In the genomic region with DNA sequence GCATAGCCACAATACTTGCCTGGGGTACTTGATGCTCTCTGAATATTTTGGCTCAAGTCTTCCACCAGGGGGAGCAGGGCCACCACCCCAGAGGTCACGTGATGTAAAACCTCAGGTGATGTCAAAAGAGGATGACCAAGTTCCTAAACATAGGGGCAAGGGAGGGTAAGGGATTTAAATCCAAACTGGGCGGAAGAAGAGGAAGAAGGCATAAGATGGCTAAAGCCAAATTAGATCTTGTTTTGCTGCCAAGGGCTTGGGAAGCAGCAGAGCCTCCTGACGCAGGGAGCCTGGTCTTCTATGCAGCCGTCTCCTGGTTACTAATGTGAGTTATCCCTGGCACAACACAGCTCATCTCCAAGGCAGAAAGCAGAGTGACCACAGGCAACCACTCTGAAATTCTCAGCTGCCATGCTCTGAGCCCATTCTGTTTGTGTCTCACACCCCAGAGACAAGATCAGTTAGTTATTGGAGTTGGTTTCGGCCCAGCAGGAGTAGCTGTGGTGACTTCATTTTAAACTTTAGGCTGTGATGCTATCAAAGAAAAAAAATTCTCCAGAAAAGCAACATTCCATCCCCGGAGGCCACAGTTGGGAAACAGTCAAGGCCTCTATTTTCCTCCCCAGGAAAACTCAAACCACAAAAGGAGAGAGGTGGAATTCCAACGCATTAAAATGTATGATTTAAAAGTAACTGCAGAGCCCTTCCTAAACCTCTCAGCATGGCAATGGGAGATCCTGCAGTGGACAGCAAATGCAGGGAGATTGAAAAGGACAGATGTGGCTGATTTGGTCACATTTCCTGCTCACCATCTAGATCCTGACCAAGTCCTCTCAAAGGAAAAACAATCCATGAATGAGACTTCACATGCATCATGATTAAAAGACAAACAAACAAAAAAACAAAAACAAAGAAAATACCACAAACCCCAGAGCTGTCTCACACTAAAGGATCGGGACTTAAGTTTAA, we compare ENCODE assay signal across 9 mouse cellular contexts.
DNase-seq lines count a peak whose midpoint lies in the region; ATAC-seq and TF ChIP-seq lines count a peak whose summit lies in the region.
"Had no signal": no experiment of that assay in that cellular context is flagged by ENCODE, and none has a peak within 500 bp of the region (broad histone marks: within the 10 kb centered on the region; RNA-seq: fewer than 3 reads in every experiment).

No protein-coding gene starts in this region.

- no peak overlapping the region for H3K4me2 ChIP-seq in limb, embryonic 14.5 days (replicated peaks; ENCODE audit: low read depth, low read length, severe bottlenecking)
- H3K4me2 ChIP-seq: embryonic facial prominence, embryonic 12.5 days; limb, embryonic 12.5 days had no signal

- TF ChIP-seq CTCF in Patski (IDR thresholded peaks at IDR 0.05) = peak; percentile 52

- no peak overlapping the region for H3K9ac ChIP-seq in limb, embryonic 14.5 days (ENCODE audit: low read depth, low read length, severe bottlenecking)
- H3K9ac ChIP-seq: embryonic facial prominence, embryonic 12.5 days; limb, embryonic 12.5 days had no signal

- no peaks in the 10 kb centered on the region for H3K27me3 ChIP-seq in limb, embryonic 14.5 days (ENCODE audit: control insufficient read depth, insufficient read depth, low read length)
- no peaks in the 10 kb centered on the region for H3K27me3 ChIP-seq in limb, embryonic 10.5 days (ENCODE audit: low read depth, poor library complexity, severe bottlenecking)
- no peaks in the 10 kb centered on the region for H3K27me3 ChIP-seq in Patski
- H3K27me3 ChIP-seq: embryonic facial prominence, embryonic 12.5 days; limb, embryonic 12.5 days had no signal

- 74% methylated on average over 8 of the region's 8 CpGs for WGBS in limb, embryonic 14.5 days
- WGBS in limb, embryonic 10.5 days = 86% methylated on average over 8 of the region's 8 CpGs

- no peak overlapping the region for H3K27ac ChIP-seq in limb, embryonic 14.5 days (replicated peaks; ENCODE audit: low read depth, low read length)
- H3K27ac ChIP-seq in limb, embryonic 10.5 days = no peak overlapping the region
- H3K27ac ChIP-seq: embryonic facial prominence, embryonic 12.5 days; limb, embryonic 12.5 days had no signal

- POLR2A ChIA-PET in Patski (lab: Charles Lee) = no interaction called here

- H3K9me3 ChIP-seq in limb, embryonic 14.5 days (ENCODE audit: control insufficient read depth, low read length) = no peaks in the 10 kb centered on the region
- no peaks in the 10 kb centered on the region for H3K9me3 ChIP-seq in limb, embryonic 10.5 days (replicated peaks)
- H3K9me3 ChIP-seq: limb, embryonic 12.5 days had no signal

- H3K4me1 ChIP-seq in limb, embryonic 14.5 days (ENCODE audit: control insufficient read depth, insufficient read depth, low read length) = peaks cover 14% of the 10 kb centered on the region; the same call in 1 of the 2 replicates
- H3K4me1 ChIP-seq in limb, embryonic 10.5 days = 0 out of 2 replicates have a peak, but pooled peaks cover 1% of the 10 kb centered on the region
- H3K4me1 ChIP-seq: limb, embryonic 12.5 days had no signal

- ATAC-seq in limb, embryonic 14.5 days (ENCODE audit: low FRiP score, low read depth) = no peak
- ATAC-seq in Patski = no peak
- 0 out of 2 replicates have a peak, but pooled peaks have one; percentile 17 for ATAC-seq in megakaryocyte progenitor cell, adult 5-6 weeks (replicated peaks; ENCODE audit: poor library complexity)

- in situ Hi-C loops in Patski (cut with MboI; ENCODE audit: low pct_unique_long_range_greater_than_20kb) = no loop called here

- TF ChIP-seq POLR2A in limb, embryonic 14.5 days (IDR thresholded peaks at IDR 0.05; ENCODE audit: borderline replicate concordance, extremely low read depth, insufficient read depth, insufficient read length) = no peak

- no peaks in the 10 kb centered on the region for H3K36me3 ChIP-seq in limb, embryonic 14.5 days (ENCODE audit: control insufficient read depth, insufficient read depth, low read length)
- no peaks in the 10 kb centered on the region for H3K36me3 ChIP-seq in limb, embryonic 10.5 days
- H3K36me3 ChIP-seq: embryonic facial prominence, embryonic 12.5 days; limb, embryonic 12.5 days had no signal

- no peak overlapping the region for H3K4me3 ChIP-seq in limb, embryonic 14.5 days (replicated peaks; ENCODE audit: low read length)
- no peak overlapping the region for H3K4me3 ChIP-seq in limb, embryonic 10.5 days
- H3K4me3 ChIP-seq: embryonic facial prominence, embryonic 12.5 days; limb, embryonic 12.5 days had no signal

- peak; percentile 16 for DNase-seq in limb, embryonic 14.5 days (ENCODE audit: low spot score)
- no peak for DNase-seq in limb, embryonic 10.5 days (ENCODE audit: low spot score)
- DNase-seq in Patski (ENCODE audit: low read depth, low spot score) = no peak
- peak; percentile 57 for DNase-seq in cerebellum, adult 9-10 months
- no peak for DNase-seq in layer of hippocampus, postnatal 36 days
- no peak for DNase-seq in urinary bladder, postnatal 25 days (ENCODE audit: low spot score)

- CTCF ChIA-PET in Patski (lab: Charles Lee) = interaction anchor here (0.7 to 1.2 kb wide), 3 partner anchors 9 to 94 kb away, joined by 3 read pairs; no protein-coding TSS in a partner anchor

Comparison
In these comparisons a context has a peak if more than half of its experiments do, and no peak if none do; other contexts are left out.
1. DNase-seq: peak in limb, embryonic 14.5 days (single experiment) and cerebellum, adult 9-10 months (single experiment); none in limb, embryonic 10.5 days (single experiment), Patski (single experiment), layer of hippocampus, postnatal 36 days (0 of 2) and urinary bladder, postnatal 25 days (single experiment).